Mouse (Mus musculus) kidney, postnatal 0 days (tissue): ENCODE results near the gene Fkrp. TPM values are rescaled to one million over a fixed set of nuclear protein-coding genes. Genes with fewer than 3 reads are reported as not detected.

Experiments
- ATAC-seq: fragments of 200-750 bp; cut with Nextera tagmentation; replicated peaks from 2 replicates; pipeline ENCODE4 v1.8.0; 2017; ENCODE audit warnings: low read depth, moderate number of reproducible peaks, moderate TSS enrichment, moderate library complexity; ENCODE audit not compliant: low FRiP score
- DNase-seq: peaks from one replicate; pipeline ENCODE4 v3.0.0-alpha.2; 2016; ENCODE audit warnings: low spot score
- H3K27ac ChIP-seq: fragments of 300-500 bp; sonication (generic); 2 replicates; pipeline ENCODE4 v1.5.1; 2014; ENCODE audit warnings: mild to moderate bottlenecking
- H3K27me3 ChIP-seq: fragments of 300-500 bp; sonication (generic); 2 replicates; pipeline ENCODE4 v1.6.1; 2014; ENCODE audit warnings: low read length, mixed read lengths; ENCODE audit not compliant: insufficient read depth
- H3K36me3 ChIP-seq: fragments of 300-500 bp; sonication (generic); 2 replicates; pipeline ENCODE4 v1.6.1; 2014; ENCODE audit warnings: low read length, mixed read lengths; ENCODE audit not compliant: insufficient read depth
- H3K4me1 ChIP-seq: fragments of 300-500 bp; sonication (generic); replicated peaks from 2 replicates; pipeline ENCODE4 v1.6.1; 2014; ENCODE audit warnings: antibody characterized with exemption, low read length, mixed read lengths; ENCODE audit not compliant: insufficient read depth
- H3K4me2 ChIP-seq: fragments of 300-500 bp; sonication (generic); 2 replicates; pipeline ENCODE4 v1.6.1; 2014; ENCODE audit warnings: mild to moderate bottlenecking, low read length, moderate library complexity, mixed read lengths
- H3K4me3 ChIP-seq: fragments of 300-500 bp; sonication (generic); replicated peaks from 2 replicates; pipeline ENCODE4 v1.5.1; 2014; ENCODE audit warnings: low read depth, low read length
- H3K9ac ChIP-seq: fragments of 300-500 bp; sonication (generic); 2 replicates; pipeline ENCODE4 v1.6.1; 2014; ENCODE audit warnings: low read depth, low read length
- H3K9me3 ChIP-seq: fragments of 300-500 bp; sonication (generic); replicated peaks from 2 replicates; pipeline ENCODE4 v1.6.1; 2016; ENCODE audit warnings: low read length, inconsistent platforms, mixed read lengths
- CTCF ChIP-seq: IDR thresholded peaks from 2 replicates; pipeline ENCODE4 v1.5.1; 2016; ENCODE audit warnings: antibody characterized with exemption, low read depth, mild to moderate bottlenecking, moderate library complexity
- WGBS: fragments of 180-500 bp; shearing (Covaris S2); extraction: QIAGEN DNeasy Blood & Tissue Kit; methylation state at CpG from one replicate; pipeline ENCODE4 v1.1.7; 2014; 5-methylcytosine and 5-hydroxymethylcytosine counted together
- polyA plus RNA-seq: library from polyadenylated mRNA; unstranded; fragments of >200 nt; fragmentation: Nextera tagmentation; extraction: Ambion mirVana; gene quantifications from 2 replicates; pipeline ENCODE4 v1.2.1, GENCODE M21; 2015

Gene Fkrp
- polyA plus RNA-seq = 31.0 and 32.0 TPM in 2 replicates

DNA sequence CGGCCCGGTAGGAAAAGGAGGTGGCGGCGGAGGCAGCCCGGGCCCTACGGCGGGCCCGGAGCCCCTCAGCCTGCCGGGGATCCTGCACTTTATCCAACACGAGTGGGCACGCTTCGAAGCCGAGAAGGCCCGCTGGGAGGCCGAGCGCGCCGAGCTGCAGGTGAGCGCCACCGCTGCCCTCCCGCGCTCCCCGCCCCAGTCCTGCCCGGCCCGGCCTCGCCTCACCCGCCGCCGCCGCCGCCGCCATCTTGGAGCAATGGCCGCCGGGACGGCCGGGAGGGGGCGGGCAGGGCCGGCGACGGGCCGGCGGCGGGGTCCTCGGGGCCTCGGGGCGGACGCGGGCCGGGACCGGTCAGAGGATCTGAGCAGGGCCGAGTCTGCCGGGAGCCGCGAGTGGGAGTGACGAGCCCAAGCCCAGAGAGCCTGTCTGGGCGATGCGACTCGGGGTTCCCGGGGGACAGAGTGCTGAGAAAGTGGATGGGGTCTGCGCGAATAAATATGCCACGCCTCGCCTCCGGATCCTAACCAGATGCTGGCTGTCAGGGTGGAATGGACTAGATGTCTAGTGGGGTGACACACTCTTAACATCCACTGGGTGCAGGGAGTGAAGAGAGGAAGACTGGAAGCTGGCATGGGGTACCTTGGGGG lies at the start of gene Fkrp:
Gene Fkrp (minus strand): TSS at position 258 of the 648 bp plus-strand sequence.
- TF ChIP-seq CTCF = no peak
- no peaks in the 10 kb centered on the region for H3K27me3 ChIP-seq
- ATAC-seq (peak; percentile 74), DNase-seq (peak; percentile 58)
- no peaks in the 10 kb centered on the region for H3K9me3 ChIP-seq
- peak within 1 kb of the TSS; percentile 100 for H3K9ac ChIP-seq
- peak within 1 kb of the TSS; percentile 100 for H3K4me3 ChIP-seq
- peaks cover 17% of the 10 kb centered on the region; the same call in 1 of the 2 replicates for H3K4me1 ChIP-seq
- peak within 1 kb of the TSS; percentile 94 for H3K27ac ChIP-seq
- H3K4me2 ChIP-seq = peak within 1 kb of the TSS; percentile 91
- no peaks in the 10 kb centered on the region; the same call in 1 of the 2 replicates for H3K36me3 ChIP-seq
- under 1% methylated on average over 55 of the region's 64 CpGs for WGBS

DNA sequence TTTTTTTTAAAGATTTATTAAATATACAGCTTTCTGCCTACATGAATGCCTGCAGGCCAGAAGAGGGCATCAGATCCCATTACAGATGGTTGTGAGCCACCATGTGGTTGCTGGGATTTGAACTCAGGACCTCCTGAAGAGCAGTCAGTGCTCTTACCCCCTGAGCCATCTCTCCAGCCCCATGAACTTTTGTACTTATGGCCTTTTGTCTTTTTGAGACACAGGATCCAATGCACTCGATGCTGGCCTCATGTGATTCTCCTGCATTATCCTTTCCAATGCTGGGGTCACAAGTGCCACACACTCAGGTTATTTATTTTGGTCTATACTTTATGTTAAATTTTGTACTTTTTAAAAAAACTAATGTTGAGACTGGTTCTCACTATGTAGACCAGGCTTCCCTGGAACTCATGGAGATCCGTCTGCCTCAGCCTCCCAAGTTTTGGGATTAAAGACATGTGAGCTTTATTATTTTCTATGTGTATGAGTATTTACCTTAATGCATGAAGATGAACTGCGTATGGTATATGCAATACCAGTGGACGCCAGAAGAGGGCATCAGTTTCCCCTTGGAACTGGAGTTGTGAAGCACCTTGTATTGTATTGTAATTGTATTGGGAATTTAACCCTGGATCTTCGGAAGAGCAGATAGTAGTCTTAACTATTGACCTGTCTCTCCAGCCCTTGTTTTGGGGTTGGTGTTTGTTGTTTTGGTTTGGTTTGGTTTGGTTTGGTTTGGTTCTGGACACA lies 43.5 kb upstream of the Fkrp start:
- peak; percentile 83 for TF ChIP-seq CTCF
- Histone ChIP-seq H3K9me3 (no peaks in the 10 kb centered on the region), H3K4me3 (no peak overlapping the region), H3K36me3 (peaks cover 30% of the 10 kb centered on the region), H3K27ac (no peak overlapping the region), H3K4me2 (no peak overlapping the region), H3K27me3 (no peaks in the 10 kb centered on the region), H3K4me1 (no peaks in the 10 kb centered on the region), H3K9ac (no peak overlapping the region)
- ATAC-seq (no peak), DNase-seq (peak; percentile 61)
- 32% methylated on average over 5 of the region's 5 CpGs for WGBS

DNA sequence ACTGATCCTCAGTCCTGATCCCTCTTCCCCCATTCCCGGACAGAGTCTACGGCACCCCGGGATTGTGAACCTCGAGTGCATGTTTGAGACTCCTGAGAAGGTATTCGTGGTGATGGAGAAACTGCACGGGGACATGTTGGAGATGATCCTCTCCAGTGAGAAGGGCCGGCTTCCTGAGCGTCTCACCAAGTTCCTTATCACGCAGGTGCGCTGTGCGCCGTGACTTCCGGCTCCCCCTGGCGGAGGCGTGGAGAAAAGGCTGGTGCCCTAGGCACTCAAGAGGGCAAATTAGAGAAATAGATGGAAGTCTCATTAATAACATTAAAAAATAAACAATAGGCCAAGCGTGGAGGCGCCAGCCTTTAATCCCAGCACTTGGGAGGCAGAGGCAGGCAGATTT lies 41.8 kb upstream of the Fkrp start:
- ATAC-seq = no peak
- H3K4me2 ChIP-seq = no peak overlapping the region
- WGBS = 23% methylated on average over 17 of the region's 17 CpGs
- no peaks in the 10 kb centered on the region for H3K4me1 ChIP-seq
- TF ChIP-seq CTCF = peak; percentile 71
- peaks cover 36% of the 10 kb centered on the region for H3K36me3 ChIP-seq
- no peaks in the 10 kb centered on the region for H3K27me3 ChIP-seq
- DNase-seq = peak; percentile 40
- no peak overlapping the region for H3K9ac ChIP-seq
- H3K4me3 ChIP-seq = no peak overlapping the region
- H3K9me3 ChIP-seq = no peaks in the 10 kb centered on the region
- no peak overlapping the region for H3K27ac ChIP-seq

DNA sequence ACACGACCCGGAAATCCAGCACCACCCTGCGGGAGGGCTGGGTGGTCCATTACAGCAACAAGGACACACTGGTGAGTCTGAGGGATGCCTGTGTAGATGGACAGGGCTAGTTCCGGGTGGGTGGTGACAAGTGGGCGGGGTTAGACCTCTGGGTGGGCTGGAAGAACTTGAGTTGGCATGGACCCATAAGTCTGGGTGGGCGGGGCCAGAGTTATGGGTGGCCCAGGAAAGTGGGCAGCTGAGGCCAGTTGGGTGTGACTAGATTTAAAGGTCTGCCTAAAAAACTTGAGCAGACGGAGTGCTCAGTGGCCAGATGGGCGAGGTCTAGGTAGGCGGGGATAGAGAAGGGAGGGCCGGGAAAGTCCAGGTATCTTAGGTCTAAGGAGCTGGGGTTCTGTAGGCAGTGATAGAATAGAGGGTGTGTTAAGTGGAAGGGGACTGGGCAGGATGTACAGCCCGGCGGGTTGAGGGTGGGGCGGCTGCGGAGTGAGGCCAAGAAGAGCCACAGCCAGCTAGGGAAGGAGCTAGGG lies 36.8 kb upstream of the Fkrp start:
- DNase-seq = no peak
- H3K4me1 ChIP-seq = no peaks in the 10 kb centered on the region
- no peaks in the 10 kb centered on the region for H3K27me3 ChIP-seq
- TF ChIP-seq CTCF = no peak
- peaks cover 47% of the 10 kb centered on the region for H3K36me3 ChIP-seq
- no peaks in the 10 kb centered on the region for H3K9me3 ChIP-seq
- no peak overlapping the region for H3K27ac ChIP-seq
- H3K4me2 ChIP-seq = no peak overlapping the region
- peak; percentile 51 for ATAC-seq
- whole genome bisulfite sequencing = 75% methylated on average over 14 of the region's 14 CpGs
- H3K9ac ChIP-seq = no peak overlapping the region
- H3K4me3 ChIP-seq = no peak overlapping the region

DNA sequence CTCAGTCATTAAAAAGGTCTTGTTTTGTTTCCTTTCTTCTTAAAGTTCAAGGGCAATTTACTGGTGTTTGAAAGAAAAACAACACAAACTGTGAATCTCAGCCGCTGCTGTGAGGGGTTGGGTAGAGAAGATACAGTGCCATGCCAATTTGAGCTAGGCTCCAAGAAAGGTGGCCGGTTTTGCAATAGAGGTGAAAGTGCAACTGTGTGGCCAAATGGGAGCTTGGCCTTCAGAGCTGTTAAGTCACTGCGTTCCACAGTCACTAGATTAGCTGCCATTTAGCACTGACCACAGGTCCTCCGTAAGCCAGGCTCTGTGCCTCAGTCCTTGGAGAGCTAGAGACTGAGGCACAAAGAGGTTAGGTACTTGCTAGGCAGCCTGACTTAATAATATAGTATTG lies 35.1 kb upstream of the Fkrp start:
- no peaks in the 10 kb centered on the region for H3K9me3 ChIP-seq
- H3K4me2 ChIP-seq = no peak overlapping the region
- no peaks in the 10 kb centered on the region for H3K4me1 ChIP-seq
- TF ChIP-seq CTCF = no peak
- H3K4me3 ChIP-seq = no peak overlapping the region
- H3K27me3 ChIP-seq = no peaks in the 10 kb centered on the region
- H3K9ac ChIP-seq = no peak overlapping the region
- DNase-seq (no peak), ATAC-seq (no peak)
- WGBS = 63% methylated on average over 4 of the region's 4 CpGs
- peaks cover 40% of the 10 kb centered on the region for H3K36me3 ChIP-seq
- no peak overlapping the region for H3K27ac ChIP-seq

DNA sequence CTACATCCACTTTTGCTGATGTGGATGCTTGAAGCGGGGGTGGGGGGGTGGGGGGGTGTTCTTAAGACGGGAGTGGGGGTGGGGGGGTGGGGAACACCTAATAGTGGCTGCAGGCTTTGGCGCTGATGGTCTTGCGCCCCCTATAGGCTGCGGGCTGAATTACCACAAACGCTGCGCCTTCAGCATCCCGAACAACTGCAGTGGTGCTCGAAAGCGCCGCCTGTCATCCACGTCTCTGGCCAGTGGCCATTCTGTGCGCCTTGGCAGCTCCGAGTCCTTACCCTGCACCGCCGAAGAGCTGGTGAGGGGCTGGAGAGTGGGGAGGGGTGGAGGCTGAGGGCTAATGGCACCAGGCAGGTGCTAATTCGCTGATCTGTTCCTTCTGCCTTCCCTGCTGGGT lies 32.0 kb upstream of the Fkrp start:
- Histone ChIP-seq H3K4me2 (no peak overlapping the region), H3K27ac (no peak overlapping the region), H3K9me3 (no peaks in the 10 kb centered on the region), H3K36me3 (peaks cover 20% of the 10 kb centered on the region; the same call in 1 of the 2 replicates), H3K4me1 (peaks cover 6% of the 10 kb centered on the region), H3K27me3 (no peaks in the 10 kb centered on the region), H3K9ac (no peak overlapping the region), H3K4me3 (no peak overlapping the region)
- DNase-seq = no peak
- peak; percentile 61 for TF ChIP-seq CTCF
- ATAC-seq = no peak
- 34% methylated on average over 17 of the region's 17 CpGs for WGBS
